Mouse (Mus musculus): ENCODE measurements around the gene Stk25. TPM values are rescaled to one million over a fixed set of nuclear protein-coding genes. Genes with fewer than 3 reads are reported as not detected.

The Stk25 gene
- polyA plus RNA-seq, 1 experiment from 2014 or later = 192 TPM

Other genes starting within 250 kb of the Stk25 start
- gene Hdlbp, start 179.8 kb downstream of the Stk25 start, polyA plus RNA-seq (2014; fragmentation: Nextera tagmentation; extraction: Ambion mirVana) = 128 and 161 TPM in 2 replicates
- gene Farp2, start 146.6 kb downstream of the Stk25 start, polyA plus RNA-seq (2014; fragmentation: Nextera tagmentation; extraction: Ambion mirVana) = 6.2 and 7.5 TPM in 2 replicates
- gene Bok, start 27.0 kb upstream of the Stk25 start, polyA plus RNA-seq (2014; fragmentation: Nextera tagmentation; extraction: Ambion mirVana) = 72.1 and 86.2 TPM in 2 replicates
- gene Atg4b, start 92.8 kb upstream of the Stk25 start, polyA plus RNA-seq (2014; fragmentation: Nextera tagmentation; extraction: Ambion mirVana) = 80.8 and 95.7 TPM in 2 replicates
- gene Thap4, start 96.2 kb upstream of the Stk25 start, polyA plus RNA-seq (2014; fragmentation: Nextera tagmentation; extraction: Ambion mirVana) = 58.6 and 64.8 TPM in 2 replicates
- 287 and 307 TPM in 2 replicates for gene Dtymk, start 143.3 kb upstream of the Stk25 start, polyA plus RNA-seq (2014; fragmentation: Nextera tagmentation; extraction: Ambion mirVana)
- 10.7 and 18.5 TPM in 2 replicates for gene Ing5, start 145.3 kb upstream of the Stk25 start, polyA plus RNA-seq (2014; fragmentation: Nextera tagmentation; extraction: Ambion mirVana)
- 10.8 and 13.2 TPM in 2 replicates for gene D2hgdh, start 166.2 kb upstream of the Stk25 start, polyA plus RNA-seq (2014; fragmentation: Nextera tagmentation; extraction: Ambion mirVana)
- not detected in 2 replicates for gene Gal3st2, start 202.6 kb upstream of the Stk25 start, polyA plus RNA-seq (2014; fragmentation: Nextera tagmentation; extraction: Ambion mirVana)